Mouse (Mus musculus) small intestine, adult 2 months (tissue): ENCODE results near the gene Aire.

Experiments
- CTCF ChIP-seq: fragments of 200-500 bp; IDR thresholded peaks from 2 replicates; pipeline ENCODE4 v1.5.1; 2012; ENCODE audit warnings: low read depth, mild to moderate bottlenecking, control low read depth, inconsistent platforms, low read length, moderate library complexity, mixed read lengths; ENCODE audit not compliant: insufficient replicate concordance, insufficient read length; ENCODE audit errors: extremely low read depth
- POLR2A ChIP-seq: fragments of 200-500 bp; IDR thresholded peaks from 2 replicates; pipeline ENCODE4 v1.6.1; 2012; ENCODE audit warnings: low read depth, mild to moderate bottlenecking, control low read depth, inconsistent platforms, low read length, moderate library complexity

DNA sequence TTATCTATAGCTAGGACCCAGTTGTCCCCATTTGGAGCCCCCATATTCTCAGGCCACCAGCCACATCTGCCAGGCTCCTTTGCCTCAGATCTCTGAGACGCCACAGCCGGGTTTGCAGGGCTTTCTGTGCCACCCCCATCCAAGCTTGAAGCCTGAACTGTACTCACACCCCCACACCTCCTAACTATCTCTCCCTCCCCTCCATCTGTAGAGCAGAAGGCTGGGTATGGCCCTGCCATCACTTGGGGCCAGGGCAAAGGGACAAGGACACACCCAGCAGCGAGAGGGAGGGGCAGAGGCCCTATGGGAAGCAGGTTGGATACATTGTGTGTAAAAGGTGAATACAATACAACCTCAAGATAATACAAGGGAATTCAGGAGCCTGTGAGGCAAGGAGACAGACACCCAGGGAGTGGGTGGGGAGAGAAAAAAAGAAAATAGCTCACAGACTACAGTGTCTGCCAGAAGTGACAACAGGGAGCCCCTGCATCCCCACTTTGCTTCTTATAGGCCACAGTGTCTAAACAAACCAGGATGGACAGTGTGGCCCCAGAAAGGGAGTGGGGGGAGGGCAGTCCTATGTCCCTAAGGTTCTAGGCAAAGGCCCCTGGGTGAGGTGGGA, 38.8 kb downstream of the Aire start:
- TF ChIP-seq POLR2A, result no peak
- TF ChIP-seq CTCF, result no peak
